Mouse (Mus musculus) lung, adult 2 months (tissue): ENCODE data around the gene Ube2h.

ENCODE experiments used
- CTCF ChIP-seq: fragments of 200-500 bp; IDR thresholded peaks from 2 replicates; pipeline ENCODE4 v1.5.1; 2011; ENCODE audit warnings: mild to moderate bottlenecking, low read length, control low read depth; ENCODE audit not compliant: insufficient read depth
- POLR2A ChIP-seq: fragments of 200-500 bp; IDR thresholded peaks from 2 replicates; pipeline ENCODE4 v1.6.1; 2011; ENCODE audit warnings: low read depth, mild to moderate bottlenecking, control low read depth, low read length, borderline replicate concordance; ENCODE audit errors: extremely low read depth

DNA sequence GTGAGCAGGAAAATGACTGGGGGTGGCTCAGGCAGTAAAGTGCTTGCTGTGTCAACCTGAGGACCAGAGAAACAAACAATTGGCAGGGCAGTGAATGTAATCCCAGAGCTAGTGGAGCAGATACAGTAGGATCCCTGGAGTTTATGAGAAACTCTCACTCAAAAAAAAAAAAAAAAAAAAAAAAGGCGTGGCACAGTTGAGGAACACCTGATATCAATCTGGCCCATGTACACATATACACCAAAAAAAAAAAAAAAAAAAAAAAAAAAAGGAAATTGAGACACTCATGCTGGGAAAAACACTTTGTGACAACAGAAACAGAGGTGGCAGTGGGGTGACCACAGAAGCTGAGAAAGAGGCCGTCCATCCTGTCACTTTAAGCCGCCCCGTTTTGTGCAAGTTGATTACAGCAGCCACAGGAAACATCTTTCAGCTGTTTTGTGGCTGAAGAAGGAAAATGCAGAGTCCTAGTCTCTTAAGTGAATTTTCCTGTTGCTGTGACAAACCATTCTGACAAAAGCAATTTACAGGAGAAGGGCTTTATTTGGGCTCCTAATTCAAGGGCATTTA lies 21.7 kb upstream of the Ube2h start:
- TF ChIP-seq POLR2A (no peak), CTCF (no peak)
